Mouse (Mus musculus): Measurements from ENCODE around the gene Zfp933. TPM values are rescaled to one million over a fixed set of nuclear protein-coding genes. Genes with fewer than 3 reads are reported as not detected.

Zfp933 gene
- polyA plus RNA-seq, 2 experiments = 5.0 to 7.2 TPM

- H3K27me3 ChIP-seq (ENCODE audit: control insufficient read depth, insufficient read depth, low read length) = no peaks in the 10 kb centered on the region
- DNase-seq (ENCODE audit: low spot score) (no peak), ATAC-seq (ENCODE audit: low FRiP score, low read depth) (no peak)
- H3K27ac ChIP-seq (replicated peaks; ENCODE audit: low read depth, low read length) = no peak overlapping the region
- no peak for TF ChIP-seq POLR2A (IDR thresholded peaks at IDR 0.05; ENCODE audit: borderline replicate concordance, extremely low read depth, insufficient read depth, insufficient read length)
- H3K4me3 ChIP-seq (replicated peaks; ENCODE audit: low read length) = no peak overlapping the region
- peaks cover 84% of the 10 kb centered on the region for H3K36me3 ChIP-seq (ENCODE audit: control insufficient read depth, insufficient read depth, low read length)
- WGBS = 87% methylated on average over 4 of the region's 4 CpGs
- H3K4me2 ChIP-seq (replicated peaks; ENCODE audit: low read depth, low read length, severe bottlenecking) = no peak overlapping the region
- H3K4me1 ChIP-seq (ENCODE audit: control insufficient read depth, insufficient read depth, low read length) = no peaks in the 10 kb centered on the region
- no peaks in the 10 kb centered on the region for H3K9me3 ChIP-seq (ENCODE audit: control insufficient read depth, low read length)
- H3K9ac ChIP-seq (ENCODE audit: low read depth, low read length, severe bottlenecking) = no peak overlapping the region
These were observed 40.1 kb upstream of the Zfp933 start for GRCm38 (mm10) chr4:147888237-147888636.

DNA sequence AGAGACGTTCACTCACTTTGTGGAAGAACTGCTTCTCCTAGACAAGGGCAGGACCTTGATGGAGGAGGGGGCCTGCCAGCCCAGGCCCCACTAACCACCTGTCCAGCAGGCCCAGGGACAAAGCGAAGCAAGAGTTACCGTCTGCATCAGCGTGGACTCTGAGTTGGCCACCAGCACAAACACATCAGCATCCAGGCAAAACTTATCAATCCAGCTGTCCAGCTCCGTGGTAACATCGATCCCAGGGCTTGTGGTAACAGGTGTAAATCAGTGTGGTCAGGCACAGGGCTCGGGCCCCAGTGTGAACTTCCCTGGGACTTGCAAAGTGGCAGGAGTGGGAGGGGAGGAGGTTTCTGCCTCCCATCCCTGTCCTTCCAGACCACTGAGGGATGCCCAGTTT lies 39.1 kb upstream of the Zfp933 start:
- TF ChIP-seq POLR2A (IDR thresholded peaks at IDR 0.05; ENCODE audit: borderline replicate concordance, extremely low read depth, insufficient read depth, insufficient read length) = no peak
- no peaks in the 10 kb centered on the region for H3K27me3 ChIP-seq (ENCODE audit: control insufficient read depth, insufficient read depth, low read length)
- H3K36me3 ChIP-seq (ENCODE audit: control insufficient read depth, insufficient read depth, low read length) = peaks cover 88% of the 10 kb centered on the region
- H3K4me2 ChIP-seq (replicated peaks; ENCODE audit: low read depth, low read length, severe bottlenecking) = no peak overlapping the region
- no peak overlapping the region for H3K9ac ChIP-seq (ENCODE audit: low read depth, low read length, severe bottlenecking)
- no peaks in the 10 kb centered on the region for H3K4me1 ChIP-seq (ENCODE audit: control insufficient read depth, insufficient read depth, low read length)
- H3K4me3 ChIP-seq (replicated peaks; ENCODE audit: low read length) = no peak overlapping the region
- H3K9me3 ChIP-seq (ENCODE audit: control insufficient read depth, low read length) = no peaks in the 10 kb centered on the region
- ATAC-seq (ENCODE audit: low FRiP score, low read depth) (no peak), DNase-seq (ENCODE audit: low spot score) (no peak)
- H3K27ac ChIP-seq (replicated peaks; ENCODE audit: low read depth, low read length) = no peak overlapping the region
- WGBS = 91% methylated on average over 7 of the region's 7 CpGs

- H3K4me2 ChIP-seq (replicated peaks; ENCODE audit: low read depth, low read length, severe bottlenecking) = no peak overlapping the region
- H3K27me3 ChIP-seq (ENCODE audit: control insufficient read depth, insufficient read depth, low read length) = no peaks in the 10 kb centered on the region
- no peak for TF ChIP-seq POLR2A (IDR thresholded peaks at IDR 0.05; ENCODE audit: borderline replicate concordance, extremely low read depth, insufficient read depth, insufficient read length)
- ATAC-seq (ENCODE audit: low FRiP score, low read depth) (no peak), DNase-seq (ENCODE audit: low spot score) (no peak)
- no peak overlapping the region for H3K27ac ChIP-seq (replicated peaks; ENCODE audit: low read depth, low read length)
- H3K4me3 ChIP-seq (replicated peaks; ENCODE audit: low read length) = no peak overlapping the region
- no peak overlapping the region for H3K9ac ChIP-seq (ENCODE audit: low read depth, low read length, severe bottlenecking)
- 88% methylated on average over 12 of the region's 12 CpGs for WGBS
- H3K4me1 ChIP-seq (ENCODE audit: control insufficient read depth, insufficient read depth, low read length) = no peaks in the 10 kb centered on the region
- H3K9me3 ChIP-seq (ENCODE audit: control insufficient read depth, low read length) = no peaks in the 10 kb centered on the region
- H3K36me3 ChIP-seq (ENCODE audit: control insufficient read depth, insufficient read depth, low read length) = peaks cover 93% of the 10 kb centered on the region
These were observed 38.0 kb upstream of the Zfp933 start for GRCm38 (mm10) chr4:147886158-147886557.

DNA sequence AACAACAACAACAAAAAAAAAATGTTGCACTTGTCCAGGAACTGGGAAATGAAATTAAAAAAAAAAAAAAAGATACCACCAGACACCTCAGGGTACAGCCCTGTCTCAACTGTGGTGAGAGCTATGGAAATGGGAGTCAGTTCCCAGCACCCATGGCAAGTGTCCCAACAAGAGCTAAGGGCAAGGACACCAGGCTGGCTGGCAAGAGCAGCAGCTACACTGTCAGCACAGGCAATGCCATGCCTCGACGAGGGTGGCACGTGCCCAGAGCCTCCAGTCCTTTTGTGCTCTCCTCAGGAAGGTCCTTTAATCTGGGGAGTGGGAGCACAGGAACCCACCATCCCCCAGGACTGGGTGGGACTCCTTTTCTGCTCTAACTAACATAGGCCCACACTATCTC lies 36.0 kb upstream of the Zfp933 start:
- Histone ChIP-seq H3K4me2 (replicated peaks; ENCODE audit: low read depth, low read length, severe bottlenecking) (no peak overlapping the region), H3K9ac (ENCODE audit: low read depth, low read length, severe bottlenecking) (no peak overlapping the region), H3K4me1 (ENCODE audit: control insufficient read depth, insufficient read depth, low read length) (no peaks in the 10 kb centered on the region), H3K36me3 (ENCODE audit: control insufficient read depth, insufficient read depth, low read length) (peaks cover 90% of the 10 kb centered on the region), H3K9me3 (ENCODE audit: control insufficient read depth, low read length) (no peaks in the 10 kb centered on the region), H3K27ac (replicated peaks; ENCODE audit: low read depth, low read length) (no peak overlapping the region), H3K27me3 (ENCODE audit: control insufficient read depth, insufficient read depth, low read length) (no peaks in the 10 kb centered on the region), H3K4me3 (replicated peaks; ENCODE audit: low read length) (no peak overlapping the region)
- WGBS = 95% methylated on average over 3 of the region's 3 CpGs
- no peak for DNase-seq (ENCODE audit: low spot score)
- TF ChIP-seq POLR2A (IDR thresholded peaks at IDR 0.05; ENCODE audit: borderline replicate concordance, extremely low read depth, insufficient read depth, insufficient read length) = no peak
- ATAC-seq (ENCODE audit: low FRiP score, low read depth) = no peak

- Histone ChIP-seq H3K9ac (ENCODE audit: low read depth, low read length, severe bottlenecking) (no peak overlapping the region), H3K9me3 (ENCODE audit: control insufficient read depth, low read length) (no peaks in the 10 kb centered on the region), H3K4me1 (ENCODE audit: control insufficient read depth, insufficient read depth, low read length) (no peaks in the 10 kb centered on the region), H3K27ac (replicated peaks; ENCODE audit: low read depth, low read length) (no peak overlapping the region), H3K27me3 (ENCODE audit: control insufficient read depth, insufficient read depth, low read length) (no peaks in the 10 kb centered on the region), H3K4me2 (replicated peaks; ENCODE audit: low read depth, low read length, severe bottlenecking) (no peak overlapping the region), H3K4me3 (replicated peaks; ENCODE audit: low read length) (no peak overlapping the region), H3K36me3 (ENCODE audit: control insufficient read depth, insufficient read depth, low read length) (peaks cover 90% of the 10 kb centered on the region)
- DNase-seq (ENCODE audit: low spot score) (no peak), ATAC-seq (ENCODE audit: low FRiP score, low read depth) (no peak)
- 74% methylated on average over 6 of the region's 6 CpGs for WGBS
- TF ChIP-seq POLR2A (IDR thresholded peaks at IDR 0.05; ENCODE audit: borderline replicate concordance, extremely low read depth, insufficient read depth, insufficient read length) = no peak
These were observed 34.9 kb upstream of the Zfp933 start for GRCm38 (mm10) chr4:147883041-147883440.

DNA sequence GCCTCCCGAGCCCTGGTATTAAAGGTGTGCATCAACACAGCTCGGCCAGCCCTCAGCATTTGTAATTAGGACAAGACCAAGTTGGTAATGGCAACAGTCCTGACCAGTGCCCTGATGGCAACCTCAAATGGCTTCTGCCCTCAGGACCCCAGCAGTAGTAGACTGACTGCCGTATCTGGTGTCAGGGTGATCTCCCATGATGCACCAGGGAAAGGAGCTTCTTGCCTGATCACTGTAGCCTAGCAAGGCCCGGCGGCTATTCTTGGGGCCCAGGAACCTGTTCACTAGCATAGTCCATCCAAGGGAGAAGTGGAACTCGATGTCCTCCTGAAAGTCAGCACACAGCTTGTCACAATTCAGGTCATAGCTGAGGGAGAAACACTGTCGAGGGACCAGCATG lies 33.6 kb upstream of the Zfp933 start:
- no peak for DNase-seq (ENCODE audit: low spot score)
- Histone ChIP-seq H3K36me3 (ENCODE audit: control insufficient read depth, insufficient read depth, low read length) (peaks cover 87% of the 10 kb centered on the region), H3K4me3 (replicated peaks; ENCODE audit: low read length) (no peak overlapping the region), H3K27me3 (ENCODE audit: control insufficient read depth, insufficient read depth, low read length) (no peaks in the 10 kb centered on the region), H3K4me2 (replicated peaks; ENCODE audit: low read depth, low read length, severe bottlenecking) (no peak overlapping the region), H3K9me3 (ENCODE audit: control insufficient read depth, low read length) (no peaks in the 10 kb centered on the region), H3K4me1 (ENCODE audit: control insufficient read depth, insufficient read depth, low read length) (no peaks in the 10 kb centered on the region), H3K9ac (ENCODE audit: low read depth, low read length, severe bottlenecking) (no peak overlapping the region), H3K27ac (replicated peaks; ENCODE audit: low read depth, low read length) (no peak overlapping the region)
- no peak for ATAC-seq (ENCODE audit: low FRiP score, low read depth)
- WGBS = 93% methylated on average over 7 of the region's 7 CpGs
- no peak for TF ChIP-seq POLR2A (IDR thresholded peaks at IDR 0.05; ENCODE audit: borderline replicate concordance, extremely low read depth, insufficient read depth, insufficient read length)
